In the genomic region with DNA sequence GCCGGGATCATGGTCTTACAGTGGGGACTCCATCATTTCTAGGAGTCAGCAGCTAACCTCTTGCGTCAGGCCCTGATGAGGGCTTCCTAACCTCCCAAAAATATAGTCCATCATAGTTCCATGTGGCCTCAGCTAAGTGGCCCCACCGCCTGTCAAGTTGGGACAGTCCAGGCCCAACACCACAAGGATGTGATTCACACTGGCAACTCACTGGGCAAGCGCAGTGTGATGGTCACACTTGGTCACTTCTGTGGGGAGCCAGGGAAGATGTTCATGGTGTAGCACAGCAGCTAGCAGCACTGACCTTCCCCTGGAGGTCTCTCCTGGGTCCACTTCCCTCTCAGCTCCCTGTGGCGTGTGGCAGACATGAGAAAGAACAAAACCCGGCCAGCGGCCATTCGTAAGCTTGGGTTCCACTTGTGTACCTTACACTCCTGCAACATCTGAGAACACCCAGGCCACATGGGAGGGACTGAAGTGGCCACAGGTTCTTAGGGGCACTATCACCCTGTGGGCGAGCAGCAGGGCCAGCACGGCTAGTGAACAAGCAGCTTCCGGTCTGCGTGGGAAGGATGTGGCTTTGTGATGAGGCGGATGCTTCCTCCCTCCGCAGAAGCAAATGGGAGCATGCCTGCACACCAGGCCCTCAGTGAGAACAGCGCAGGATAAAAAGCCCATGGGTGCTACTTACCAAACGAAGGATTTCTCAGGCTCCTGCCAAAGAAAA, we compare ENCODE assay signal across 9 mouse cellular contexts. TPM values are rescaled to one million over a fixed set of nuclear protein-coding genes. Genes with fewer than 3 reads are reported as not detected.
DNase-seq lines count a peak whose midpoint lies in the region; ATAC-seq and TF ChIP-seq lines count a peak whose summit lies in the region.
"Had no signal": no experiment of that assay in that cellular context is flagged by ENCODE, and none has a peak within 500 bp of the region (broad histone marks: within the 10 kb centered on the region; RNA-seq: fewer than 3 reads in every experiment).

No protein-coding gene starts in this region.

- H3K9ac ChIP-seq in intestine, embryonic 16.5 days (ENCODE audit: low read depth, low read length) = no peak overlapping the region
- H3K9ac ChIP-seq in lung, postnatal 0 days (replicated peaks; ENCODE audit: low read depth) = no peak overlapping the region
- H3K9ac ChIP-seq: stomach, embryonic 15.5 days had no signal

- H3K27ac ChIP-seq in layer of hippocampus, adult 2 months = peak overlapping the region; percentile 39; the same call in 1 of the 2 replicates
- H3K27ac ChIP-seq in cortical plate, adult 2 months (ENCODE audit: insufficient read depth, low read length) = no peak overlapping the region
- H3K27ac ChIP-seq in intestine, embryonic 16.5 days (ENCODE audit: low read length) = no peak overlapping the region
- no peak overlapping the region for H3K27ac ChIP-seq in lung, postnatal 0 days (ENCODE audit: low read length)

- no peaks in the 10 kb centered on the region for H3K9me3 ChIP-seq in intestine, embryonic 16.5 days (ENCODE audit: control insufficient read depth, low read length)
- H3K9me3 ChIP-seq in lung, postnatal 0 days (ENCODE audit: low read length) = no peaks in the 10 kb centered on the region
- H3K9me3 ChIP-seq: stomach, embryonic 15.5 days had no signal

- peak; percentile 3; the same call in 1 of the 2 replicates for ATAC-seq in intestine, embryonic 16.5 days
- ATAC-seq in lung, postnatal 0 days = no peak

- 86% methylated on average over 16 of the region's 16 CpGs for WGBS in intestine, embryonic 16.5 days
- WGBS in lung, postnatal 0 days = 79% methylated on average over 16 of the region's 16 CpGs

- TF ChIP-seq CTCF in layer of hippocampus, adult 2 months (conservative IDR thresholded peaks at IDR 0.05) = no peak
- TF ChIP-seq CTCF in cortical plate, adult 2 months (IDR thresholded peaks at IDR 0.05; ENCODE audit: extremely low read depth, insufficient read depth, low read length) = no peak
- TF ChIP-seq CTCF in lung, postnatal 0 days (IDR thresholded peaks at IDR 0.05) = no peak

- no peaks in the 10 kb centered on the region; the same call in 1 of the 2 replicates for H3K36me3 ChIP-seq in intestine, embryonic 16.5 days (ENCODE audit: control insufficient read depth, insufficient read depth, low read length)
- H3K36me3 ChIP-seq in lung, postnatal 0 days (ENCODE audit: insufficient read depth, low read length) = 0 out of 2 replicates have a peak, but pooled peaks cover 12% of the 10 kb centered on the region

- H3K27me3 ChIP-seq in intestine, embryonic 16.5 days (replicated peaks; ENCODE audit: control insufficient read depth, insufficient read depth, low read length) = no peaks in the 10 kb centered on the region
- no peaks in the 10 kb centered on the region for H3K27me3 ChIP-seq in lung, postnatal 0 days (replicated peaks; ENCODE audit: insufficient read depth, low read length)
- H3K27me3 ChIP-seq: stomach, embryonic 15.5 days had no signal

- H3K4me3 ChIP-seq in layer of hippocampus, adult 2 months = no peak overlapping the region
- H3K4me3 ChIP-seq in cortical plate, adult 2 months (ENCODE audit: insufficient read depth, low read length) = no peak overlapping the region
- no peak overlapping the region for H3K4me3 ChIP-seq in intestine, embryonic 16.5 days (ENCODE audit: low read length)
- H3K4me3 ChIP-seq in lung, postnatal 0 days (ENCODE audit: low read depth, low read length) = no peak overlapping the region

- TF ChIP-seq POLR2A in cortical plate, adult 2 months (IDR thresholded peaks at IDR 0.05; ENCODE audit: extremely low read depth, insufficient read depth, low read length) = 0 out of 2 replicates have a peak, but pooled peaks have one; percentile 3

- no peak overlapping the region for H3K4me2 ChIP-seq in intestine, embryonic 16.5 days (ENCODE audit: low read depth, low read length)
- no peak overlapping the region for H3K4me2 ChIP-seq in lung, postnatal 0 days (replicated peaks; ENCODE audit: low read depth, low read length)

- no peak for TF ChIP-seq EP300 in lung, postnatal 0 days (IDR thresholded peaks at IDR 0.05)

- DNase-seq in layer of hippocampus, adult 2 months (ENCODE audit: low spot score in 2 of 2) = no peak
- DNase-seq in layer of hippocampus, adult 11-12 months (ENCODE audit: low spot score) = no peak
- peak; percentile 22 to 25 for DNase-seq in spleen, postnatal 14 days (ENCODE audit: low spot score in 2 of 2)
- no peak for DNase-seq in frontal cortex, postnatal 36 days (ENCODE audit: low spot score in 2 of 2)
- no peak for DNase-seq in left cerebral cortex, adult 11 months (ENCODE audit: low spot score)
- DNase-seq in lung, postnatal 0 days (ENCODE audit: low spot score) = no peak

- no peaks in the 10 kb centered on the region for H3K4me1 ChIP-seq in cortical plate, adult 2 months (ENCODE audit: control insufficient read depth, insufficient read depth, low read length)
- peaks cover 12% of the 10 kb centered on the region for H3K4me1 ChIP-seq in intestine, embryonic 16.5 days (ENCODE audit: control insufficient read depth, insufficient read depth, low read length)
- peaks cover 7% of the 10 kb centered on the region for H3K4me1 ChIP-seq in lung, postnatal 0 days (ENCODE audit: insufficient read depth, low read depth, low read length)

RNA-seq across cellular contexts. Expression of a gene that starts 9.1 kb away (rescaled TPM):
- 100 to 1,000 TPM; 124 to 134 TPM for total RNA-seq in layer of hippocampus, adult 2 months (2021)
- 128 TPM in 2 replicates for polyA plus RNA-seq in cortical plate, adult 2 months (2012; rRNA removed)
- 43.8 and 45.7 TPM in 2 replicates for polyA plus RNA-seq in intestine, embryonic 16.5 days (2015; fragmentation: Nextera tagmentation; extraction: Ambion mirVana)
- polyA plus RNA-seq in lung, postnatal 0 days (2015; fragmentation: Nextera tagmentation; extraction: Ambion mirVana) = 24.8 and 27.0 TPM in 2 replicates

RNA-seq across cellular contexts. Expression of a gene that starts 24.4 kb away (rescaled TPM):
- 10 to 100 TPM; 19.7 to 19.9 TPM for total RNA-seq in layer of hippocampus, adult 2 months (2021)
- polyA plus RNA-seq in cortical plate, adult 2 months (2012; rRNA removed) = 18.2 and 19.6 TPM in 2 replicates
- 15.5 TPM in 2 replicates for polyA plus RNA-seq in intestine, embryonic 16.5 days (2015; fragmentation: Nextera tagmentation; extraction: Ambion mirVana)
- 5.8 and 6.4 TPM in 2 replicates for polyA plus RNA-seq in lung, postnatal 0 days (2015; fragmentation: Nextera tagmentation; extraction: Ambion mirVana)

Comparison
In these comparisons a context has a peak if more than half of its experiments do, and no peak if none do; other contexts are left out.
1. DNase-seq: peak in spleen, postnatal 14 days (2 of 2); none in layer of hippocampus, adult 2 months (0 of 2), layer of hippocampus, adult 11-12 months (single experiment), frontal cortex, postnatal 36 days (0 of 2), left cerebral cortex, adult 11 months (single experiment) and lung, postnatal 0 days (single experiment).